Mouse (Mus musculus): ENCODE results near the gene Mrpl50.
"Not testable (repeated sequence)": the region's sequence is repeated elsewhere in the genome, so short reads cannot be mapped to it uniquely, and the experiment has no call there.

Gene Mrpl50

DNA sequence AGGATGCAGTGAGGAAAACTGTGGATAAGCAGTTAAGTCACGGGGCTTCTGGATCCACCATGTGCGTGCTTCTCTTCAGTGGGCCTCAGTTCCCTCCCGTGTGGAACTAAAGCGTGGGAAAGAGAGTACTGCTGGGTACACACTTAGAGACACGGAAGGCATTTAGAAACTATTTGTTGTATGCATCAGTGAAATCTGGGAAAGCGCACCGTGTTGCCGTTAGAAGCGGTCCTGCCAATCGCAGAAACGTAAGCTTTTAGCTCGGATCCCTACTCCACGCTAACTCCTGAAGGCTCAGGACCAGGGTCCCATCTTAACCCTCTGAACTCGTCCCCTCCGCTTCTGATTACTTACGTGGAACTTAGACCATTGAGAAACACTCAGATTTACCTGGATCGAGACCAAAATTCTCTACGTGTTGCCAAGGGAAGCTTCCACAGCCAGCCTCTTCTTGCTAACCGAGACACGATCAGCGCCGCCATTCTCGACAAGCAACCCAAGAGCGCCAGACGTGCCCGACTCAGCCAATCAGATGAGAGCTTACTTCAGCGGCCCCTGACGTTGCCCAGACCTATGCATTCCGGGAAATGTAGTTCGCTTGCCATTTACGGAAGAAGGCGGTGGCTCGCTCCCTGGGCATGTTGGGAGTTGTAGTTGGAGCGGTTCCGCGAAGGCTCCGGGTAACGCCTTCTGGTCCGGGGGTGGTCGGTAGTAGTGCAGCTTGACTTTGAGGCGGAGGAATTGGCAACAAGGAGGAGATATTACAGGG lies at the start of gene Mrpl50, which contains the start of gene Zfp189:
Gene Mrpl50 (minus strand): TSS at position 522 of the 769 bp plus-strand sequence.
Gene Zfp189 (plus strand): TSS at position 605 of the 769 bp plus-strand sequence.
- DNase-seq = peak; percentile 98

DNA sequence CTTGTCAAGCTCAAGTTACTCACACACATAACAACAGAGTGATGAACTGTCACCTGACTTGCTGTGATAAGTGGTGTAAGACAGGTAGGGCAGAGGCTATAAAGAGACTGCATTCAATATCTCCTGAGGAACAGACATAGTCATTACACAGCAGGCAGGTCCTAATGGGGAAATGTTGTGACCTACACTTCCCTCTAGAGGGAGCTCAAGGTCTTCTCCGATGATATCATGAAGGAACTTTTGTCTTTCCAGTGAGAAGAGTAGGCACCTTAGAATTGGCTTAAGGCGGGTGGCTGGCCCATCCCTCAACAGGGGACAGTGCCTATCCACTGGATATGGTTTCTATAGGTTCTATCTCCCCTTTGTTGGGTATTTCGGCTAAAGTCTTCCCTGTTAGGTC lies 46.7 kb upstream of the Mrpl50 start:
- DNase-seq = peak; percentile 79

- DNase-seq = peak; percentile 40
These were observed 39.3 kb upstream of the Mrpl50 start for GRCm38 (mm10) chr4:49559915-49560772.

GRCm38 (mm10) chr4:49558181-49558580 lies 37.3 kb upstream of the Mrpl50 start:
- no peak for DNase-seq

DNA sequence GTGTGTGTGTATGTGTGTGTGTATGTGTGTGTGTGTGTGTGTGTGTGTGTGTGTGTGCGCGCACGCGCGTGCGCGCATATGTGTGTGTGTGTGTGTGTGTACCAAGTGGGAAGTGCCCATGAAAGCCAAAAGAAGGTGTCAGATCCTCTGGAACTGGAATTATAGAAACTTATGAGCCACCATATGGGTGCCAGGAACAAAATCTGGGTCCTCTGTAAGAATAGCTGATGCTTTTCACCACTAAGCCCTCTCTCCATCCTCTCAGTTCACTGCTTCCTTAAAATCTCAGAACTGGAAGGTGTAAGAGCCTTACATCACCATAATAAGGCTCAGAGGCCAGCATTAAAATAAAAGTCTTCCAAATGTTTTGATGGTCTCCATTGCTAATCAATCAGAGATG lies 36.5 kb upstream of the Mrpl50 start:
- no peak for DNase-seq

DNA sequence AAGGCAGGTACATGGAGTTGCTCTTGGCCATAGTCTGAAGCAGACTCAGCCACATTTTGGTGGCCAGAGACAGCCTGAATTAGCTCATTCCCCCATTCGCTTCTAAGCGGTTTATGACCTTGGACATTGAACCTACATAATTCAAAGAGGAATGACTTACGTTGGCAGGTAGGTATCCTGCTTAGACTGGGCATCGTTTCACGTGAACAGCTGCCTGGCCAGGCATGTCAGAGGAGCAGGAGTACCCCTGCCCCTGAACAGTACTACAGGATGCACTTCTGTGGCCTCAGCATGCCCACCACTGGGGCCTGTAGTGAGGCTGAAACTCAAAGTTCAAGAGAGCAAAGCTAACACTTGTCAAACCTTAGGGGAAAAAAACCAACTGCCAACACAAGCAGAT lies 32.5 kb upstream of the Mrpl50 start:
- DNase-seq = no peak

- DNase-seq = no peak
These were observed 28.5 kb upstream of the Mrpl50 start, which contains the start of gene Aldob for GRCm38 (mm10) chr4:49549383-49549782. Gene Aldob (minus strand): TSS chr4:49549546.

GRCm38 (mm10) chr4:49547544-49548219 lies 26.8 kb upstream of the Mrpl50 start:
- no peak for DNase-seq

- DNase-seq = no peak
These were observed 26.1 kb upstream of the Mrpl50 start for GRCm38 (mm10) chr4:49546873-49547543.

DNA sequence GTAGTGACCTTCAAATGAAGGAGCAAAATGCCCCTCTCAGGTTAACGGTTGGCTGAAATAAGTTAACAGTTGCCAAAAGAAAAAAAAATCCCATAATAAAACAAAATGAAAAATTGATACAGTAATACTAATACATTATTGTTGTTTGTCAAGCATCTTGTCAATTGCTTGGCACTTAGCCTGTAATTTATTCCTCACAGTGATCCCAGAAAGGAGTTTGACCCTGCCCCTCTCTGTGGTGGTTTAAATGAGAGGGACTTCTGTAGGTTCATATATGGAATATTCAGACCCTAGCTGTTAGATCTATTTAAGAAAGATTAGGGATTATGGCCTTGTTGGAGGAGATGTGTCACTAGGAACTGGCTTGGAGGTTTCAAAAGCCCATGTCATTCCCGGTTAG lies 25.1 kb upstream of the Mrpl50 start:
- DNase-seq = no peak

GRCm38 (mm10) chr4:49540966-49541365 lies 20.1 kb upstream of the Mrpl50 start:
- DNase-seq = no peak

- DNase-seq = peak; percentile 16
These were observed 18.8 kb upstream of the Mrpl50 start for GRCm38 (mm10) chr4:49539665-49540064.

GRCm38 (mm10) chr4:49536671-49537070 lies 15.8 kb upstream of the Mrpl50 start:
- no peak for DNase-seq

DNA sequence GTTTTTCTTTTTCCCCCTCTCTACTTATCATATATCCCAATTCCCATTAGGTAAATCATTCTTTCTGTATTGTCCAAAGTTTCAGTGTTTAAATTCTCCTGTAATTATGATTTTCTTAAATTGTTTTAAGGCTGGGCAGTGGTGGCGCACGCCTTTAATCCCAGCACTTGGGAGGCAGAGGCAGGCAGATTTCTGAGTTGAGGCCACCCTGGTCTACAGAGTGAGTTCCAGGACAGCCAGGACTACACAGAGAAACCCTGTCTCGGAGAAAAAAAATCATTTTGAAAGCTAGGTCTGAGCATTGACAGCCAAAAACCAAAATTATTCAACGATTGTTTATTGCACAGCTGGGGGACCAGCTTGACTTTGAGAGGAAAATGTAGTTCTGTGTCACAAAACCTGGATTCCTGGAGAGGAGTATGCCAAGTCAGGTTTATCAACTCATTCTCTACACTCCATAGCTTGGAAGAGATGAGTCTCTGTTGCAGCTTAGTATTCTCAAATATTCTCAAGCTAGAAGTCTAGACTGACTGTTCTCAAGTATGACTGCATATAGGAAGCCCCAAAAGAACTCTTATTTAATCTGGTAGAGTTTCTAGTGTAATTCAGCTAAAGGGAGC lies 14.9 kb upstream of the Mrpl50 start:
- no peak for DNase-seq

DNA sequence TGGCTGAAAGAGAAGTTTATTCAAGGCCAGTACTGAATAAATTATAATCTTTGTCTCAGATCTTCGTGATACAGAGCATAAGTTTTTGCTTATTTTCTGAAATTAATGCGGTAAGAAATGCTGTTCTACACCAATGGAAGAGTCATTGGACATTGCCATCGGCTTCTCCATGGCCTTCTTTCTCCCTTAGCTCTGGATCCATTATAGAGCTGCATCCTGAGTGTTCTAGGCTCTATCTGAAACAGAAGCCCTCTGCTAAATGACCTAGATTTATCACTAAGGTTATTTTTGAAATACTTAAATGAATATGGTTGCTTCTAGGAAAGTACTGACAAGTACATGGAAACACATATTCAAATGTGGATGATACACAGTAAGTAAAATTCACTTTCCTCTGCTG lies 14.1 kb upstream of the Mrpl50 start:
- no peak for DNase-seq

- peak; percentile 91 for DNase-seq
These were observed 1.7 kb upstream of the Mrpl50 start for GRCm38 (mm10) chr4:49522576-49522975.

DNA sequence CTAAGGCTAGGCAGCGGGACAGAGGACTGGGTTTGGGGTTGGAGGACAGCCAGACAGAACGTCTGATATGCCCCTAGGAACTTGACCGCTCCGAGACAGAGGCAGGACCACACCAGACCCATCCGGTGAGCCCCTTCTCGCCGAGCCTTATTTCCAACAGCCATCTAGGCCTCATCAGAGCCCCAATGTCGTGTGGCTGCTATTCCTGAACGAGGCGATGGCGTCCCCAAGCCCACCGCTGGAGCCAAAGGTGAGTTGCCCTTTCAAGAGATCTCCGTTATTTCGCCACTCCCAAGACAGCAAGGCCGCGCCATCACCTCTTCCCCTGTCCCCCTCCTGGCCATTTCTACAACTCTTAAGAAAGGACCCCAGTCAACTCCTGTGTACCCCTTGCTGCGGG lies 453 bp upstream of the Mrpl50 start:
- no peak for DNase-seq

- DNase-seq = no peak
These were observed 1.4 kb downstream of the Mrpl50 start for GRCm38 (mm10) chr4:49519476-49519875.

DNA sequence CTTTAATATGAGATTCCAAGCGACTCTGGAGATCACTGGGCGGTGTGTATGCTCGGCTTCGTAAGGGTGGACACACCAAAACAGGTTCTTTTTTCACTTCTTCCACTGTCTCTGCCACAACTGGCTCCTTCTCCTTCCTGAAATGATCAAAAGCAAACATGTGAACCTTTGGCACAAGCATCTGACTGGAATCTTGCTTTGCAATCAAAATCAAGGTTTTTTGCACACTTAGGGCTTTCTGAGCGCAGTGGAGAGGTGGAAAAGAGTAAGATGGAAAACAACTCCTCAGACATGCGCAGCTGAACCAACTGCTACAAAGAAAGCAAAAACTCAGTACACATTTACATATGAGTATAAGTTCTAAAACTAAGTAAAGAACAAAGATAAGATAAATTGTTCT lies 6.5 kb downstream of the Mrpl50 start:
- no peak for DNase-seq

DNA sequence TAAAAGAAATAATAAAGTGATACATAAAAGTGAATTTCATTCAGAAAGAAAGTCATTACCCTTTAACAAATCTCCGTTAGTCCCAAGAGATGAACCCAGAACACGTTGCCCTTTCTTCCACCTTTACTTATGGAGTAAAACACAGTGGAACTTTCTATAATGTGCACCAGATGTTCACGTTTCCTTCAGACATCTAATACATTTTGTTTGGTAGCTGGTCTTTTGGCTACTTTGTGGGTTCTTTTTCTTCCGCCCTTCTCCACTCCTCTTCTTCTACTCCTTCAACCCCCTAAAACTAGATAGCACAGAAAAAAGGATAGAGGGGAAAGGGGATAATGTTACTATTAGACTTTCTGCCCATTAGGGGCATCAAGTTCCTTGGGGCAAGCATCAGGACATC lies 8.3 kb downstream of the Mrpl50 start:
- no peak for DNase-seq

GRCm38 (mm10) chr4:49510236-49510835 lies 10.6 kb downstream of the Mrpl50 start:
- not testable (repeated sequence) for DNase-seq

- no peak for DNase-seq
These were observed 11.7 kb downstream of the Mrpl50 start for GRCm38 (mm10) chr4:49509183-49509582.

All from right cerebral cortex, adult 18-20 months (tissue).